9 mouse cellular contexts compared by ENCODE assay signal in genomic region chr4:151604907-151605306, GRCm38 (mm10).
A peak's percentile ranks its signal among the peaks of the same experiment; 100 is the strongest.
DNase-seq lines count a peak whose midpoint lies in the region; ATAC-seq and TF ChIP-seq lines count a peak whose summit lies in the region.
"Had no signal": no experiment of that assay in that cellular context is flagged by ENCODE, and none has a peak within 500 bp of the region (broad histone marks: within the 10 kb centered on the region; RNA-seq: fewer than 3 reads in every experiment).

No protein-coding gene starts in this region.

- no peaks in the 10 kb centered on the region for H3K4me1 ChIP-seq in embryonic facial prominence, embryonic 10.5 days
- H3K4me1 ChIP-seq in liver, postnatal 0 days (ENCODE audit: insufficient read depth), result no peaks in the 10 kb centered on the region
- no peaks in the 10 kb centered on the region for H3K4me1 ChIP-seq in stomach, embryonic 16.5 days (ENCODE audit: control insufficient read depth, insufficient read depth, low read length)
- H3K4me1 ChIP-seq: midbrain, embryonic 12.5 days had no signal

- TF ChIP-seq CTCF in liver, postnatal 0 days (IDR thresholded peaks at IDR 0.05; ENCODE audit: low read depth), result no peak

- WGBS in embryonic facial prominence, embryonic 10.5 days, result 39% methylated on average over 6 of the region's 6 CpGs
- WGBS in liver, postnatal 0 days (ENCODE audit: insufficient replicate concordance), result 27% methylated on average over 6 of the region's 6 CpGs
- 29% methylated on average over 6 of the region's 6 CpGs for WGBS in stomach, embryonic 16.5 days

- no peak overlapping the region for H3K27ac ChIP-seq in embryonic facial prominence, embryonic 10.5 days (replicated peaks)
- H3K27ac ChIP-seq in liver, postnatal 0 days (ENCODE audit: low read depth), result no peak overlapping the region
- no peak overlapping the region for H3K27ac ChIP-seq in stomach, embryonic 16.5 days (ENCODE audit: low read length)
- H3K27ac ChIP-seq: midbrain, embryonic 12.5 days had no signal

- H3K9me3 ChIP-seq in embryonic facial prominence, embryonic 10.5 days, result no peaks in the 10 kb centered on the region
- H3K9me3 ChIP-seq in liver, postnatal 0 days (ENCODE audit: low read length), result no peaks in the 10 kb centered on the region
- H3K9me3 ChIP-seq in stomach, embryonic 16.5 days (replicated peaks; ENCODE audit: control insufficient read depth, low read length), result no peaks in the 10 kb centered on the region
- H3K9me3 ChIP-seq: midbrain, embryonic 12.5 days had no signal

- no peaks in the 10 kb centered on the region for H3K36me3 ChIP-seq in embryonic facial prominence, embryonic 10.5 days (replicated peaks)
- no peaks in the 10 kb centered on the region for H3K36me3 ChIP-seq in liver, postnatal 0 days (replicated peaks; ENCODE audit: insufficient read depth, low read length)
- no peaks in the 10 kb centered on the region for H3K36me3 ChIP-seq in stomach, embryonic 16.5 days (ENCODE audit: control insufficient read depth, insufficient read depth, low read length)
- H3K36me3 ChIP-seq: midbrain, embryonic 12.5 days had no signal

- peak; percentile 36 for DNase-seq in thymus, postnatal 4 days
- DNase-seq in thymus, adult 18-20 months, result no peak
- DNase-seq in embryonic facial prominence, embryonic 10.5 days (ENCODE audit: low spot score), result peak; percentile 80
- DNase-seq in induced T-regulatory cell, adult 2 months (ENCODE audit: low read depth), result peak; percentile 5
- peak; percentile 56 for DNase-seq in liver, postnatal 0 days
- no peak for DNase-seq in frontal cortex, postnatal 14 days (ENCODE audit: low spot score in 2 of 2)
- no peak for DNase-seq in MN1 (ENCODE audit: low spot score)

- H3K27me3 ChIP-seq in embryonic facial prominence, embryonic 10.5 days (replicated peaks; ENCODE audit: low read depth, poor library complexity, severe bottlenecking), result no peaks in the 10 kb centered on the region
- no peaks in the 10 kb centered on the region for H3K27me3 ChIP-seq in liver, postnatal 0 days (ENCODE audit: insufficient read depth, low read length)
- no peaks in the 10 kb centered on the region for H3K27me3 ChIP-seq in stomach, embryonic 16.5 days (ENCODE audit: control insufficient read depth, insufficient read depth, low read length)

- H3K4me2 ChIP-seq in liver, postnatal 0 days (ENCODE audit: low read depth, low read length), result no peak overlapping the region
- H3K4me2 ChIP-seq in stomach, embryonic 16.5 days (ENCODE audit: low read depth, low read length), result no peak overlapping the region
- H3K4me2 ChIP-seq: midbrain, embryonic 12.5 days had no signal

- no peak overlapping the region for H3K9ac ChIP-seq in liver, postnatal 0 days (replicated peaks)
- no peak overlapping the region for H3K9ac ChIP-seq in stomach, embryonic 16.5 days (ENCODE audit: low read length)
- H3K9ac ChIP-seq: midbrain, embryonic 12.5 days had no signal

- ATAC-seq in liver, postnatal 0 days, result peak; percentile 68
- ATAC-seq in stomach, embryonic 16.5 days (ENCODE audit: insufficient read depth, low FRiP score), result peak; percentile 71; the same call in 1 of the 2 replicates

- no peak for TF ChIP-seq EP300 in liver, postnatal 0 days (IDR thresholded peaks at IDR 0.05; ENCODE audit: low read depth)

- no peak overlapping the region for H3K4me3 ChIP-seq in embryonic facial prominence, embryonic 10.5 days
- H3K4me3 ChIP-seq in liver, postnatal 0 days (ENCODE audit: low read depth, low read length), result no peak overlapping the region
- H3K4me3 ChIP-seq in stomach, embryonic 16.5 days (replicated peaks; ENCODE audit: low read length), result no peak overlapping the region
- H3K4me3 ChIP-seq: midbrain, embryonic 12.5 days had no signal

Comparison
In these comparisons a context has a peak if more than half of its experiments do, and no peak if none do; other contexts are left out.
1. DNase-seq: peak in thymus, postnatal 4 days (single experiment), embryonic facial prominence, embryonic 10.5 days (single experiment), induced T-regulatory cell, adult 2 months (single experiment) and liver, postnatal 0 days (single experiment); none in thymus, adult 18-20 months (0 of 2), frontal cortex, postnatal 14 days (0 of 2) and MN1 (single experiment).